ENCODE assay signal across 8 mouse cellular contexts in the genomic region with DNA sequence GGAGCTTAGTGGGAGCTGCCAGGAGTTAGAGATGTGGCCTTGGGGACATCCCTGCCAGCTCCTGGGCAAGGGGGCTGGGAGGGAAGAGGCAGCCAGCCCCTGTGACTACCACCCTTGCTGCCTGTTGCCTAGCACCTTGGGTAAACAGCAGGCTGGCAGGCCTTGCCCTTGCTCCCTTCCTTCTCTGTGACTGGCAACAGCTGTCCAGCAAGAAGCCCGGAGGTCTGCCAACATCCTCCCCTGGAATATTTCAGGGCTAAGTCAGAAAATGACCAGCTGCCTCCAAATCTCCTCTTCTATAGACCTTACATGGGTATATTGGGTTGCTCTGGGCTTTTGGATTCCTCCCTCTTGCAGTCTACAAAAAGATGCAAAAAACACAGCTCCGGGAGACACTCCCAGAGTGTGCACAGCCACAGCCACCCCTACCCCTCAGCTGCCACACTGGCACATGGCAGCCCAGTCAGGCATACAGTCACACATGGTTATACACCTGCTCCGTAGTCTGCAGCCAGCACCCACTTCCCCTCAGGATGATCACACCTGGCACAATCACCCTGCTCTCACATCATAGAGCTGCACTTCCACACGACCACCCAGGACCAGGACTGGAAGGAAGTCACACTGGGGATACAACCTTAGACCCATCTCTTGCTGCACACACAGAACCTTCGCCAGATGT. TPM values are rescaled to one million over a fixed set of nuclear protein-coding genes. Genes with fewer than 3 reads are reported as not detected.
DNase-seq lines count a peak whose midpoint lies in the region; ATAC-seq lines count a peak whose summit lies in the region.

No protein-coding gene starts in this region.

- ATAC-seq in neural tube, embryonic 11.5 days (ENCODE audit: insufficient read depth, low FRiP score, low TSS enrichment), result no peak
- peak; percentile 42; the same call in 1 of the 2 replicates for ATAC-seq in limb, embryonic 13.5 days (ENCODE audit: low FRiP score, low read depth)
- ATAC-seq in activated CD4-positive, CD25-positive, alpha-beta regulatory T cell, adult 4 months, result no peak

- no peaks in the 10 kb centered on the region for H3K9me3 ChIP-seq in neural tube, embryonic 11.5 days (ENCODE audit: control insufficient read depth, low read length)
- H3K9me3 ChIP-seq in heart, embryonic 10.5 days, result no peaks in the 10 kb centered on the region
- H3K9me3 ChIP-seq in limb, embryonic 13.5 days, result no peaks in the 10 kb centered on the region

- H3K27me3 ChIP-seq in neural tube, embryonic 11.5 days (ENCODE audit: control insufficient read depth, insufficient read depth, low read length), result peaks cover 12% of the 10 kb centered on the region
- peaks cover 55% of the 10 kb centered on the region for H3K27me3 ChIP-seq in heart, embryonic 10.5 days (ENCODE audit: insufficient read depth, poor library complexity, severe bottlenecking)
- H3K27me3 ChIP-seq in limb, embryonic 13.5 days, result peaks cover 31% of the 10 kb centered on the region

- peak overlapping the region; percentile 93 for H3K4me2 ChIP-seq in neural tube, embryonic 11.5 days (ENCODE audit: low read depth)
- peak overlapping the region; percentile 96 for H3K4me2 ChIP-seq in limb, embryonic 13.5 days (replicated peaks)

- no peak overlapping the region for H3K4me3 ChIP-seq in neural tube, embryonic 11.5 days (ENCODE audit: low read depth, low read length)
- peak overlapping the region; percentile 75; the same call in 1 of the 2 replicates for H3K4me3 ChIP-seq in heart, embryonic 10.5 days
- H3K4me3 ChIP-seq in limb, embryonic 13.5 days, result peak overlapping the region; percentile 55

- H3K27ac ChIP-seq in neural tube, embryonic 11.5 days (ENCODE audit: low read depth, low read length), result no peak overlapping the region
- H3K27ac ChIP-seq in heart, embryonic 10.5 days, result no peak overlapping the region
- no peak overlapping the region for H3K27ac ChIP-seq in limb, embryonic 13.5 days

- 68% methylated on average over 5 of the region's 5 CpGs for WGBS in neural tube, embryonic 11.5 days
- WGBS in heart, embryonic 10.5 days, result 62% methylated on average over 5 of the region's 5 CpGs
- 51% methylated on average over 5 of the region's 5 CpGs for WGBS in limb, embryonic 13.5 days

- H3K4me1 ChIP-seq in neural tube, embryonic 11.5 days (ENCODE audit: control insufficient read depth, insufficient read depth, low read length), result peaks cover 11% of the 10 kb centered on the region; the same call in 1 of the 2 replicates
- peaks cover 19% of the 10 kb centered on the region for H3K4me1 ChIP-seq in heart, embryonic 10.5 days
- H3K4me1 ChIP-seq in limb, embryonic 13.5 days, result peaks cover 17% of the 10 kb centered on the region

- no peak for DNase-seq in neural tube, embryonic 11.5 days (ENCODE audit: low spot score)
- no peak for DNase-seq in neural tube, embryonic 10.5 days (ENCODE audit: extremely low spot score, low spot score)
- DNase-seq in heart, embryonic 10.5 days (ENCODE audit: low spot score), result no peak
- DNase-seq in frontal cortex, postnatal 10 days (ENCODE audit: low spot score in 2 of 2), result no peak
- no peak for DNase-seq in adrenal gland, adult 8-10 months
- DNase-seq in layer of hippocampus, postnatal 10 days (ENCODE audit: low spot score in 2 of 2), result no peak

- H3K36me3 ChIP-seq in neural tube, embryonic 11.5 days (ENCODE audit: control insufficient read depth, insufficient read depth, low read length), result no peaks in the 10 kb centered on the region
- no peaks in the 10 kb centered on the region for H3K36me3 ChIP-seq in heart, embryonic 10.5 days
- no peaks in the 10 kb centered on the region for H3K36me3 ChIP-seq in limb, embryonic 13.5 days

- H3K9ac ChIP-seq in neural tube, embryonic 11.5 days (ENCODE audit: low read length), result no peak overlapping the region
- H3K9ac ChIP-seq in limb, embryonic 13.5 days, result peak overlapping the region; percentile 72

RNA-seq across cellular contexts. Expression of gene Sync, which starts 1.3 kb away (rescaled TPM):
- 1.3 and 1.6 TPM in 2 replicates for polyA plus RNA-seq in neural tube, embryonic 11.5 days (2014; fragmentation: Nextera tagmentation; extraction: Ambion mirVana)
- 0.42 and 1.2 TPM in 2 replicates for polyA plus RNA-seq in heart, embryonic 10.5 days (2016; fragmentation: Nextera tagmentation; extraction: Ambion mirVana)
- 3.3 TPM in 2 replicates for polyA plus RNA-seq in limb, embryonic 13.5 days (2015; fragmentation: Nextera tagmentation; extraction: Ambion mirVana)
- total RNA-seq in adrenal gland, adult 8-10 months (2022), result 1 to 10 TPM in 3 of 4 experiments, under 1 TPM in 1; 0.73 to 2.5 (median 1.1) TPM
- polyA plus RNA-seq in activated CD4-positive, CD25-positive, alpha-beta regulatory T cell, adult 4 months (2017; shearing (Covaris generic)), result under 1 TPM; 0.46 to 0.48 TPM
- 1 to 10 TPM; 1.6 to 1.7 TPM for total RNA-seq in layer of hippocampus, postnatal 10 days (2021)

RNA-seq across cellular contexts. Expression of gene C77080, which starts 24.9 kb away (rescaled TPM):
- 3.9 and 4.3 TPM in 2 replicates for polyA plus RNA-seq in neural tube, embryonic 11.5 days (2014; fragmentation: Nextera tagmentation; extraction: Ambion mirVana)
- 1.1 and 2.7 TPM in 2 replicates for polyA plus RNA-seq in heart, embryonic 10.5 days (2016; fragmentation: Nextera tagmentation; extraction: Ambion mirVana)
- polyA plus RNA-seq in limb, embryonic 13.5 days (2015; fragmentation: Nextera tagmentation; extraction: Ambion mirVana), result 6.1 and 7.9 TPM in 2 replicates
- 10 to 100 TPM; 23.9 to 44.8 (median 34.4) TPM for total RNA-seq in adrenal gland, adult 8-10 months (2022)
- under 1 TPM; 0.20 TPM for polyA plus RNA-seq in activated CD4-positive, CD25-positive, alpha-beta regulatory T cell, adult 4 months (2017; shearing (Covaris generic))
- total RNA-seq in layer of hippocampus, postnatal 10 days (2021), result 10 to 100 TPM; 11.4 to 12.1 TPM

RNA-seq across cellular contexts. Expression of gene Rbbp4, which starts 49.0 kb away (rescaled TPM):
- polyA plus RNA-seq in neural tube, embryonic 11.5 days (2014; fragmentation: Nextera tagmentation; extraction: Ambion mirVana), result 483 and 511 TPM in 2 replicates
- 329 and 377 TPM in 2 replicates for polyA plus RNA-seq in heart, embryonic 10.5 days (2016; fragmentation: Nextera tagmentation; extraction: Ambion mirVana)
- polyA plus RNA-seq in limb, embryonic 13.5 days (2015; fragmentation: Nextera tagmentation; extraction: Ambion mirVana), result 491 and 502 TPM in 2 replicates
- 100 to 1,000 TPM; 122 to 167 (median 155) TPM for total RNA-seq in adrenal gland, adult 8-10 months (2022)
- 100 to 1,000 TPM; 309 to 413 TPM for polyA plus RNA-seq in activated CD4-positive, CD25-positive, alpha-beta regulatory T cell, adult 4 months (2017; shearing (Covaris generic))
- 100 to 1,000 TPM; 124 to 139 TPM for total RNA-seq in layer of hippocampus, postnatal 10 days (2021)

RNA-seq across cellular contexts. Expression of gene Zbtb8os, which starts 49.4 kb away (rescaled TPM):
- polyA plus RNA-seq in neural tube, embryonic 11.5 days (2014; fragmentation: Nextera tagmentation; extraction: Ambion mirVana), result 36.7 and 42.4 TPM in 2 replicates
- 50.0 and 58.8 TPM in 2 replicates for polyA plus RNA-seq in heart, embryonic 10.5 days (2016; fragmentation: Nextera tagmentation; extraction: Ambion mirVana)
- 43.4 and 44.0 TPM in 2 replicates for polyA plus RNA-seq in limb, embryonic 13.5 days (2015; fragmentation: Nextera tagmentation; extraction: Ambion mirVana)
- total RNA-seq in adrenal gland, adult 8-10 months (2022), result 10 to 100 TPM; 50.9 to 62.1 (median 56.6) TPM
- 100 to 1,000 TPM; 117 TPM for polyA plus RNA-seq in activated CD4-positive, CD25-positive, alpha-beta regulatory T cell, adult 4 months (2017; shearing (Covaris generic))
- 10 to 100 TPM; 26.9 to 30.2 TPM for total RNA-seq in layer of hippocampus, postnatal 10 days (2021)
